Mouse (Mus musculus) E14TG2a.4 (cell line): Measurements from ENCODE around the gene Cmtm1.
A peak's percentile ranks its signal among the peaks of the same experiment; 100 is the strongest.

Experiments
- H3K27me3 ChIP-seq: 2 replicates; pipeline ENCODE4 v1.6.1; 2014; ENCODE audit warnings: low read length, control low read depth; ENCODE audit not compliant: insufficient read depth
- H3K36me3 ChIP-seq: 2 replicates; pipeline ENCODE4 v1.6.1; 2014; ENCODE audit warnings: low read length, control low read depth; ENCODE audit not compliant: insufficient read depth
- H3K4me1 ChIP-seq: replicated peaks from 2 replicates; pipeline ENCODE4 v1.6.1; 2014; ENCODE audit warnings: low read depth, low read length, control low read depth
- H3K4me3 ChIP-seq: replicated peaks from 2 replicates; pipeline ENCODE4 v1.5.1; 2014; ENCODE audit warnings: mild to moderate bottlenecking, low read length
- H3K9me3 ChIP-seq: 2 replicates; pipeline ENCODE4 v1.6.1; 2014; ENCODE audit warnings: low read length, control low read depth
- CTCF ChIP-seq: conservative IDR thresholded peaks from 2 replicates; pipeline ENCODE4 v1.5.1; 2014; ENCODE audit warnings: low read length
- NANOG ChIP-seq: IDR thresholded peaks from 2 replicates; pipeline ENCODE4 v1.6.1; 2014; ENCODE audit warnings: borderline replicate concordance, low read length, mixed read lengths
- POU5F1 ChIP-seq: IDR thresholded peaks from 2 replicates; pipeline ENCODE4 v1.6.1; 2014; ENCODE audit warnings: low read length, borderline replicate concordance

Gene Cmtm1

DNA sequence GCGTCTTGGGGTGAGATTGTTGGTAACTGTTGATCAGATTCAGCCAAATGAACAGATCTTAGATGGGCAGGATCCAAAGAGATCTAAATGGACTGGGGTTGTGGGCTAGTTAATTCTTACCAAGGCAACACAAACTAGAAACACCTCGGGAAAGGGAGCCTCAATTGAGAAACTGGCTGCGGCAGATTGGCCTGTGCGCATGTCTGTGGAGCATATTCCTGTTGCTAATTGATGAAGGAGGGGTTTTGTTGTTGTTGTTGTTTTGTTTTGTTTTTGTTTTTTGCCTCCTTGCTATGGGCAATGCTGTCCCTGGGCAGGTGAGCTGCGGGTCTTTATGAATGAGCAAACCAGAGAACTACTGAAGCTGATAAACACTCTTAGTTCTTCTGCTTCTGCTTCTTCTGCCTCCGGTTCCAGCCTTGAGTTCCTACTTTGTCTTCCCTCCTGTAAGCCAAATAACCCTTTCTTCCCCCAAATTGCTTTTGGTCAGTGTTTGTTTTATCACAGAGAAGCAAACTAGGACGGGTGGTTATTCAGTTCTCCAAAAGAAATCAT lies 60.4 kb downstream of the Cmtm1 start:
- H3K36me3 ChIP-seq, result peaks cover 9% of the 10 kb centered on the region; the same call in 1 of the 2 replicates
- H3K4me3 ChIP-seq, result no peak overlapping the region
- no peaks in the 10 kb centered on the region for H3K9me3 ChIP-seq
- H3K4me1 ChIP-seq, result peaks cover 44% of the 10 kb centered on the region
- no peak for TF ChIP-seq CTCF
- TF ChIP-seq NANOG, result no peak
- no peak for TF ChIP-seq POU5F1
- H3K27me3 ChIP-seq, result no peaks in the 10 kb centered on the region

DNA sequence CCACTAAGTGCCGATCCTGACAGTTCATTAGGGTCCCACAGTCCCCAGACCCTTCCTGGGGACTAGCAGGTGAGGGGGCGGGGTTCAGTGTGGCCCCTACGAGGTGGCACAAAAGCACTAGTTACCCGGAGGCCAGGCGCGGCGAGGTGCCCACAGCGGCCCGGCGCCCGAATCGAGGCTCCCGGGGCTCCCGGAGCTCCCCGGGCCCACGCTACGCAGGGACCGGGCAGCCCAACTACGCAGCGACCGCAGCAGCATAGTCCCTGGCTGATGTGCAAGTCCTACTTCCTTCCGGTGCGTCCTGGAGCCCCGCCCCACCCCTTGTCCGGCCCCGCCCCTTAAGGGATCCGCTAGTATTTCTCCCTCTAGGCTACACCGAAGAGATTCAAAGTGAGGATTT lies 61.7 kb downstream of the Cmtm1 start, which contains the start of gene Tk2:
TSS of gene Tk2 (minus strand) at position 283 of the 400 bp plus-strand sequence.
- peaks cover 17% of the 10 kb centered on the region for H3K36me3 ChIP-seq
- no peaks in the 10 kb centered on the region for H3K9me3 ChIP-seq
- peak within 1 kb of the TSS; percentile 95 for H3K4me3 ChIP-seq
- TF ChIP-seq POU5F1 (no peak), CTCF (no peak), NANOG (no peak)
- H3K4me1 ChIP-seq, result peaks cover 44% of the 10 kb centered on the region
- no peaks in the 10 kb centered on the region for H3K27me3 ChIP-seq

- H3K4me1 ChIP-seq, result peaks cover 40% of the 10 kb centered on the region
- H3K4me3 ChIP-seq, result peak overlapping the region; percentile 95
Observed at GRCm38 (mm10) chr8:104247908-104248275, 62.1 kb downstream of the Cmtm1 start.

DNA sequence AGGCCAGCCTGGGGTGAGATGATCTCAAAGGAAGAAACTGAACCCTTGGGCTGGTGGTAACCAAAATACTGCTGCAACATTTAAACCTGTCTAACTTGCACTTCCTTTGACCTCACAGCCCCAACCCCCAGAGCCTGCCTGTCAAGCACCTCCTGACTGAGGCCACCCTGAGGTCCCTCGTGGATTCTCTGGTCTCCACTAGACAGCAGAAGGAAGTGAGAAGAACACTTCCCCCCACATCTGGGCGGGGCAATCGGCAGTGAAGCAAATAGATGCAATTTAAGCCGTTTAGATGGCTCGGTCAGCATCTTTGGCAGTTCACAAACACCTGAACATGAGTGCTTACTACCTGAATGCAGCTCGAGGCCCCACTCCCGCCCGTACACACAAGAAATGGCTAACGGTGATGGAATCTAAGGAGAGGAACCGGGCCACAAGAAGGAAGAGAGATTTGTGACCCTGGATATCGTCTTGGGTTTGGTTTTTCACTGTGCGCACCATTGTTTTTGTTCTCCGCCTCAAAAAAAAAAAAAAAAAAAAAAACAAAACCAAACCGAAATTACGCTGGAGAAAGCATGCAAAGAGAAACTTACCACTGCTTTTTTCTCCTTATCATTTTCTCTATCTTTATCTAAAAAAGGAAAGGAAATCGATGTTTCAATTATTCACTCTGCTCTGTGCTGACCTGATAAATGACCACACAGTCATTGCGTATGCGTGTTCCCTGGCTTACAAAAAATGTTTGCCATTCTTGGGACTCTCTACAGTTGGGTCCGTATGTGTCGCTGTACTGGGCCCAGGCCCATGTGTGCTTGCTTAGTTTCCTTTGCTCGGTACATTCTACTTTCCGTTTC lies 62.7 kb downstream of the Cmtm1 start:
- peaks cover 27% of the 10 kb centered on the region for H3K36me3 ChIP-seq
- peaks cover 34% of the 10 kb centered on the region for H3K4me1 ChIP-seq
- H3K9me3 ChIP-seq, result no peaks in the 10 kb centered on the region
- TF ChIP-seq CTCF, result no peak
- no peak for TF ChIP-seq NANOG
- no peak for TF ChIP-seq POU5F1
- no peaks in the 10 kb centered on the region for H3K27me3 ChIP-seq
- peak overlapping the region; percentile 95 for H3K4me3 ChIP-seq

More at GRCm38 (mm10) chr8:104247908-104248275, 62.1 kb downstream of the Cmtm1 start:
- Histone ChIP-seq H3K9me3 (no peaks in the 10 kb centered on the region), H3K36me3 (peaks cover 21% of the 10 kb centered on the region), H3K27me3 (no peaks in the 10 kb centered on the region)
- no peak for TF ChIP-seq POU5F1
- no peak for TF ChIP-seq CTCF
- TF ChIP-seq NANOG, result no peak

DNA sequence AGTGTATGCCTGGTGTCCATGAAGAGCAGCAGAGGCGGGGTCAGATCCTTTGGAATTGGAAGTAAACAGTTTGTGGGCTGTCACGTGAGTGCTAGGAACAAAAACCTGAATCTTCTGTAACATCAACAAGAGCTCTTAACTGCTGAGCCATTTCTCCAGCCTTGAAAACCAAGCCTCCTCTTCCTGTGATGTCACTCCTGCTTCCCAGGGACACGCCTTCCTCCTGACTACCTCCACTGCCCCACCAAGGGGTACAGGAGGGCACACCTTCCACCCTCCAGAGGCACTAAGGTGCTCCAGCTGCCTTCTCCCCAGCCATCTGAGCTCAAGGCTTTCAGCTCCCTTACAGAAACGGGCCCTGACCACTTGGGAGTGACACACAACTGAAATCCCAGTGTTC lies 63.3 kb downstream of the Cmtm1 start:
- TF ChIP-seq CTCF, result no peak
- TF ChIP-seq NANOG, result no peak
- TF ChIP-seq POU5F1, result no peak
- H3K9me3 ChIP-seq, result no peaks in the 10 kb centered on the region
- H3K27me3 ChIP-seq, result no peaks in the 10 kb centered on the region

More for the DNA sequence above, 63.3 kb downstream of the Cmtm1 start:
- H3K36me3 ChIP-seq, result peaks cover 34% of the 10 kb centered on the region
- H3K4me3 ChIP-seq, result 0 out of 2 replicates have a peak overlapping the region, but pooled peaks have one; percentile 95
- H3K4me1 ChIP-seq, result peaks cover 28% of the 10 kb centered on the region
